Mouse (Mus musculus) thymus, adult 2 months (tissue): ENCODE data around the gene Ankdd1b. TPM values are rescaled to one million over a fixed set of nuclear protein-coding genes. Genes with fewer than 3 reads are reported as not detected.

Experiments
- DNase-seq: peaks from one replicate; pipeline ENCODE4 v3.0.0; 2021
- H3K27ac ChIP-seq: fragments of 200-500 bp; 2 replicates; pipeline ENCODE4 v1.5.1; 2012; ENCODE audit warnings: low read length, control low read depth; ENCODE audit not compliant: control insufficient read depth, insufficient read depth
- H3K27me3 ChIP-seq: fragments of 200-500 bp; 2 replicates; pipeline ENCODE4 v1.6.1; 2012; ENCODE audit warnings: mild to moderate bottlenecking, low read length, moderate library complexity, mixed read lengths; ENCODE audit not compliant: control insufficient read depth, insufficient read depth
- H3K36me3 ChIP-seq: fragments of 200-500 bp; 2 replicates; pipeline ENCODE4 v1.6.1; 2012; ENCODE audit warnings: mild to moderate bottlenecking, low read length, moderate library complexity; ENCODE audit not compliant: control insufficient read depth, insufficient read depth
- H3K4me1 ChIP-seq: fragments of 200-500 bp; replicated peaks from 2 replicates; pipeline ENCODE4 v1.6.1; 2012; ENCODE audit warnings: low read length; ENCODE audit not compliant: control insufficient read depth, insufficient read depth
- H3K4me3 ChIP-seq: fragments of 200-500 bp; 2 replicates; pipeline ENCODE4 v1.5.1; 2012; ENCODE audit warnings: mild to moderate bottlenecking, low read length, control low read depth, moderate library complexity; ENCODE audit not compliant: control insufficient read depth, insufficient read depth
- CTCF ChIP-seq: fragments of 200-500 bp; IDR thresholded peaks from 2 replicates; pipeline ENCODE4 v1.5.1; 2012; ENCODE audit warnings: mild to moderate bottlenecking, control low read depth, low read length, moderate library complexity, borderline replicate concordance; ENCODE audit not compliant: control insufficient read depth, poor library complexity, insufficient read depth; ENCODE audit errors: extremely low read depth
- POLR2A ChIP-seq: fragments of 200-500 bp; IDR thresholded peaks from 2 replicates; pipeline ENCODE4 v1.6.1; 2012; ENCODE audit warnings: mild to moderate bottlenecking, low read length, control low read depth, moderate library complexity; ENCODE audit not compliant: control insufficient read depth, poor library complexity, insufficient read depth; ENCODE audit errors: extremely low read depth
- WGBS: fragments of 180-500 bp; shearing (Covaris S2); methylation state at CpG from one replicate; pipeline ENCODE4 v1.1.7; 2018; 5-methylcytosine and 5-hydroxymethylcytosine counted together
- polyA plus RNA-seq: library from polyadenylated mRNA; depleted of rRNA; stranded (reverse); fragments of >200 nt; gene quantifications from 2 replicates; pipeline ENCODE4 v1.2.3, GENCODE M21; 2012; rRNA removed

The Ankdd1b gene
- polyA plus RNA-seq, 1 experiment = 0.26 TPM

DNA sequence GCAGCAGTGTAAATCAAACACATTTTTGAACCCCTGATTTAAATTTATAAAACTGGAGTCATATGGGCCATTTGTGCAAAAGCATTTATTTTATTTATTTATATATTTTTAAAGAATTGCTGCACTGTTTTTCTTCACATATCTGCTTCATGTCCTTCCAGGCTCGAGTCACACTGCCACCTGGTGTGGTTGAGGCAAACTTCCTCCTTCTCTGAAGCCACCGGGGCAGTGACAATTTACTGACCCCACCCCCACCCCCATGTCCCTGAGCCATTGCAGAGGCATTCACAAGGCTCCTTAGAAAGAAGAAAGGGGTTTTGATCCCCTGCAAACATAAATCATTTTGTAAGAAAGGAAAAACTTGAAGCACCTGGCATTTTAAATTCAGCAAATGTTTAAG, 95.5 kb downstream of the Ankdd1b start:
- no peak overlapping the region for H3K27ac ChIP-seq
- H3K36me3 ChIP-seq = no peaks in the 10 kb centered on the region
- no peak overlapping the region for H3K4me3 ChIP-seq
- TF ChIP-seq CTCF (no peak), POLR2A (no peak)
- no peaks in the 10 kb centered on the region for H3K27me3 ChIP-seq
- 3% methylated on average over 2 of the region's 2 CpGs for WGBS
- H3K4me1 ChIP-seq = no peaks in the 10 kb centered on the region
- no peak for DNase-seq

Other genes with a start within 250 kb of the Ankdd1b start
- 8.5 and 11.2 TPM in 2 replicates for gene Poc5, start 82.9 kb downstream of the Ankdd1b start, polyA plus RNA-seq
- gene Gm17622, start 19.5 kb upstream of the Ankdd1b start, polyA plus RNA-seq = not detected in 2 replicates
- 3.0 and 3.3 TPM in 2 replicates for gene Polk, start 71.4 kb upstream of the Ankdd1b start, polyA plus RNA-seq
- 24.2 and 34.1 TPM in 2 replicates for gene Col4a3bp, start 71.4 kb upstream of the Ankdd1b start, polyA plus RNA-seq
- 24.5 and 29.4 TPM in 2 replicates for gene Hmgcr, start 199.7 kb upstream of the Ankdd1b start, polyA plus RNA-seq